18 mouse cellular contexts compared by ENCODE assay signal in genomic region chr14:11935281-11935680, GRCm38 (mm10).
DNase-seq lines count a peak whose midpoint lies in the region; ATAC-seq and TF ChIP-seq lines count a peak whose summit lies in the region.
"Had no signal": no experiment of that assay in that cellular context is flagged by ENCODE, and none has a peak within 500 bp of the region (broad histone marks: within the 10 kb centered on the region; RNA-seq: fewer than 3 reads in every experiment).

No protein-coding gene starts in this region.

- H3K36me3 ChIP-seq in hindbrain, postnatal 0 days (ENCODE audit: insufficient read depth, low read length), result no peaks in the 10 kb centered on the region
- no peaks in the 10 kb centered on the region for H3K36me3 ChIP-seq in hindbrain, embryonic 16.5 days (ENCODE audit: control insufficient read depth, insufficient read depth, low read length)
- no peaks in the 10 kb centered on the region for H3K36me3 ChIP-seq in midbrain, postnatal 0 days (ENCODE audit: insufficient read depth, low read length)
- H3K36me3 ChIP-seq in midbrain, embryonic 10.5 days, result no peaks in the 10 kb centered on the region
- H3K36me3 ChIP-seq: G1E; heart, embryonic 13.5 days; hindbrain, embryonic 13.5 days had no signal

- peak overlapping the region; percentile 7; the same call in 1 of the 2 replicates for H3K27ac ChIP-seq in hindbrain, postnatal 0 days
- H3K27ac ChIP-seq in hindbrain, embryonic 16.5 days (ENCODE audit: low read depth, low read length), result no peak overlapping the region
- 0 out of 2 replicates have a peak overlapping the region, but pooled peaks have one; percentile 2 for H3K27ac ChIP-seq in midbrain, postnatal 0 days (ENCODE audit: low read depth, low read length)
- H3K27ac ChIP-seq in midbrain, embryonic 10.5 days (replicated peaks), result no peak overlapping the region
- H3K27ac ChIP-seq: heart, embryonic 13.5 days; hindbrain, embryonic 13.5 days had no signal

- peak; percentile 23 for DNase-seq in embryo, embryonic 10.5 days (ENCODE audit: low spot score)
- DNase-seq in embryo, embryonic 9.5 days (ENCODE audit: extremely low spot score), result no peak
- DNase-seq in hindbrain, postnatal 0 days (ENCODE audit: low spot score), result peak; percentile 18
- DNase-seq in midbrain, postnatal 0 days (ENCODE audit: low spot score), result no peak
- DNase-seq in midbrain, embryonic 10.5 days (ENCODE audit: low spot score), result no peak
- DNase-seq in cerebellum, adult 9-11 months, result no peak
- no peak for DNase-seq in adrenal gland, adult 8-10 months
- DNase-seq: cerebellum, adult 9-10 months; kidney, adult 11 months; kidney, postnatal 10 days; left cerebral cortex, postnatal 4 days; liver; thymus, postnatal 25 days had no signal

- no peak overlapping the region for H3K9ac ChIP-seq in hindbrain, postnatal 0 days (replicated peaks; ENCODE audit: low read length)
- H3K9ac ChIP-seq in hindbrain, embryonic 16.5 days (ENCODE audit: low read depth, low read length), result no peak overlapping the region
- no peak overlapping the region for H3K9ac ChIP-seq in midbrain, postnatal 0 days (replicated peaks; ENCODE audit: low read length, poor library complexity, severe bottlenecking)
- H3K9ac ChIP-seq: heart, embryonic 13.5 days; hindbrain, embryonic 13.5 days had no signal

- H3K9me3 ChIP-seq in hindbrain, postnatal 0 days (ENCODE audit: low read length), result no peaks in the 10 kb centered on the region
- H3K9me3 ChIP-seq in hindbrain, embryonic 16.5 days (ENCODE audit: control insufficient read depth, low read length), result no peaks in the 10 kb centered on the region
- no peaks in the 10 kb centered on the region for H3K9me3 ChIP-seq in midbrain, postnatal 0 days (ENCODE audit: low read length)
- no peaks in the 10 kb centered on the region for H3K9me3 ChIP-seq in midbrain, embryonic 10.5 days (replicated peaks)
- H3K9me3 ChIP-seq: heart, embryonic 13.5 days; hindbrain, embryonic 13.5 days had no signal

- ATAC-seq in hindbrain, postnatal 0 days, result 0 out of 2 replicates have a peak, but pooled peaks have one; percentile 61
- no peak for ATAC-seq in hindbrain, embryonic 16.5 days
- ATAC-seq in midbrain, postnatal 0 days (ENCODE audit: low FRiP score), result no peak
- ATAC-seq: midbrain, embryonic 16.5 days had no signal

- no peaks in the 10 kb centered on the region for H3K4me1 ChIP-seq in hindbrain, postnatal 0 days (ENCODE audit: insufficient read depth, low read length)
- H3K4me1 ChIP-seq in hindbrain, embryonic 16.5 days (ENCODE audit: control insufficient read depth, insufficient read depth, low read depth, low read length), result peaks cover 4% of the 10 kb centered on the region; the same call in 1 of the 2 replicates
- no peaks in the 10 kb centered on the region for H3K4me1 ChIP-seq in midbrain, postnatal 0 days (ENCODE audit: insufficient read depth, low read length)
- H3K4me1 ChIP-seq in midbrain, embryonic 10.5 days, result peaks cover 8% of the 10 kb centered on the region; the same call in 1 of the 2 replicates

- H3K4me2 ChIP-seq in hindbrain, postnatal 0 days (ENCODE audit: low read depth, low read length), result no peak overlapping the region
- no peak overlapping the region for H3K4me2 ChIP-seq in hindbrain, embryonic 16.5 days (ENCODE audit: low read length)
- H3K4me2 ChIP-seq in midbrain, postnatal 0 days (ENCODE audit: low read depth, low read length, poor library complexity, severe bottlenecking), result no peak overlapping the region
- H3K4me2 ChIP-seq: heart, embryonic 13.5 days; hindbrain, embryonic 13.5 days had no signal

- H3K27me3 ChIP-seq in hindbrain, postnatal 0 days (ENCODE audit: insufficient read depth, low read length), result no peaks in the 10 kb centered on the region
- H3K27me3 ChIP-seq in hindbrain, embryonic 16.5 days (replicated peaks; ENCODE audit: control insufficient read depth, insufficient read depth, low read length), result no peaks in the 10 kb centered on the region
- H3K27me3 ChIP-seq in midbrain, postnatal 0 days (ENCODE audit: insufficient read depth, low read length), result no peaks in the 10 kb centered on the region
- H3K27me3 ChIP-seq in midbrain, embryonic 10.5 days (ENCODE audit: low read depth, poor library complexity, severe bottlenecking), result peaks cover 27% of the 10 kb centered on the region
- H3K27me3 ChIP-seq: heart, embryonic 13.5 days; hindbrain, embryonic 13.5 days had no signal

- WGBS in hindbrain, postnatal 0 days, result 25% methylated on average over 1 of the region's 1 CpGs
- 35% methylated on average over 1 of the region's 1 CpGs for WGBS in hindbrain, embryonic 16.5 days
- 45% methylated on average over 1 of the region's 1 CpGs for WGBS in midbrain, postnatal 0 days
- 51% methylated on average over 1 of the region's 1 CpGs for WGBS in midbrain, embryonic 10.5 days

- no peak overlapping the region for H3K4me3 ChIP-seq in hindbrain, postnatal 0 days (ENCODE audit: low read length)
- no peak overlapping the region for H3K4me3 ChIP-seq in hindbrain, embryonic 16.5 days (ENCODE audit: low read length)
- H3K4me3 ChIP-seq in midbrain, postnatal 0 days (ENCODE audit: low read depth, low read length), result no peak overlapping the region
- H3K4me3 ChIP-seq in midbrain, embryonic 10.5 days, result no peak overlapping the region
- H3K4me3 ChIP-seq: heart, embryonic 13.5 days; hindbrain, embryonic 13.5 days had no signal

- peak; percentile 60 for TF ChIP-seq CTCF in hindbrain, postnatal 0 days (IDR thresholded peaks at IDR 0.05; ENCODE audit: low read depth)
- TF ChIP-seq CTCF in midbrain, postnatal 0 days (IDR thresholded peaks at IDR 0.05), result peak; percentile 55

Comparison
In these comparisons a context has a peak if more than half of its experiments do, and no peak if none do; other contexts are left out.
1. DNase-seq: peak in embryo, embryonic 10.5 days (single experiment) and hindbrain, postnatal 0 days (single experiment); none in embryo, embryonic 9.5 days (single experiment), midbrain, postnatal 0 days (single experiment), midbrain, embryonic 10.5 days (single experiment), cerebellum, adult 9-11 months (single experiment) and adrenal gland, adult 8-10 months (single experiment).
2. H3K27ac ChIP-seq: peak in hindbrain, postnatal 0 days (single experiment) and midbrain, postnatal 0 days (single experiment); none in hindbrain, embryonic 16.5 days (single experiment) and midbrain, embryonic 10.5 days (single experiment).